Mouse (Mus musculus): ENCODE data around the gene Il17rc.

Il17rc gene

GRCm38 (mm10) chr6:113471297-113471936 lies at the start of gene Il17rc:
TSS of gene Il17rc (plus strand) at chr6:113471427.
- no peak for DNase-seq (ENCODE audit: low spot score in 2 of 2)

DNA sequence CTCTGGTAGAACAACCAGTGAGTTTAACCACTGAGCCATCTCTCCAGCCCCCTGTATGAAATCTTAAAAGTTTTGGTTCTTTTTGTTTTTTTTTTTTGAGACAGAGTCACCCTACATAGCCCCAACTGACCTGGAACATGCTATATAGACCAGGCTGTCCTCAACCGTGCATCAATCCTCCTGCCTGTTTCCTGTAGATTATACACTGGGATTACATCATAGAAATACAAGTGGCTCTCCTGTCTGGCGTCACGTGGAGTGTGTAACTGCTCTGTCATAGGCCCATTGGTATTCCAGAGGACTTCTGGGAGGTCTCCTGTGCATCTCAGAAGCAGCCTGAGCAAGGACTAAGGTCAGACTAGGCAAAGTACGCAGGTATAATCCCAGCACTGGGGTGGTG lies 48.2 kb upstream of the Il17rc start:
- no peak for DNase-seq (ENCODE audit: low spot score in 2 of 2)

GRCm38 (mm10) chr6:113424187-113424586 lies 47.0 kb upstream of the Il17rc start:
- no peak for DNase-seq (ENCODE audit: low spot score in 2 of 2)

DNA sequence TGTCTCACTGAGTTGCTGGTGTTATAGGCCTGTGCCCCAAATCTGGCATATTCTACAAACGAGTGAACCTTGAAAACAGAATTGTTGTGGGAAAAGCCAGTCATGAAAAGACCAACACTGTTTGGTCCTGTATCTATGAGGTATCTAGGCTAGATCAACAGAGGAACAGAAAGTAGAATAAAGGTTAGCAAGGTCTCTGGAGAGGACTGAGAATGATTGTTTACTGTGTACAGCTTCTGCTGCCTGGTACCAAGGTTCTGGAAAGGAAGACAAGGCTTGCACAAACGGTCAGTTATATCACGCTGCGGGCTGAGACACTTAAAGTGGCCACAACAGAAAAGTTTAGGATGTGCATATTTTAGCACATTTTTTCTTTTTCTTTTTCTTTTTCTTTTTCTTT lies 44.5 kb upstream of the Il17rc start:
- DNase-seq (ENCODE audit: low spot score in 2 of 2): no peak

DNA sequence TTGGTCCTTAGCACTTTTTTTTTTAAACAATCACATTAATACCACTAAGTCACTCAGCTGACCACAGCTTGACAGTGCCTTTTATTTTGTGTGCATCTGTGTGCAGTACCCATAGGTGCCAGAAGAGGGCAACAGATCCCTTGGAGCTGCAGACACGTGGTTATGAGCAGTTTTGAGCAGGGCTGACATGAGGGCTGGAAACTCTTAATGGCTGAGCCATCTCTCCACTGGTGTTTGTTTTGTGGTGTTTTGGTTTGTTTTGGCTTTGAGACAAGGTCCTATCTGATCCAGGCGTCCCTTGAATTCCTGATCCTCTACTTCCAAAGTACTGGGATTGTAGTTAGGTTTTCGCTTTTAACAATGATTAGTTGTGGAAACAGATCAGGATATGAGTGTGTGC lies 43.8 kb upstream of the Il17rc start:
- DNase-seq (ENCODE audit: low spot score in 2 of 2): no peak

GRCm38 (mm10) chr6:113428006-113428405 lies 43.2 kb upstream of the Il17rc start:
- DNase-seq (ENCODE audit: low spot score in 2 of 2): no peak

- DNase-seq (ENCODE audit: low spot score in 2 of 2): no peak
Measured at GRCm38 (mm10) chr6:113429965-113430364, 41.3 kb upstream of the Il17rc start.

DNA sequence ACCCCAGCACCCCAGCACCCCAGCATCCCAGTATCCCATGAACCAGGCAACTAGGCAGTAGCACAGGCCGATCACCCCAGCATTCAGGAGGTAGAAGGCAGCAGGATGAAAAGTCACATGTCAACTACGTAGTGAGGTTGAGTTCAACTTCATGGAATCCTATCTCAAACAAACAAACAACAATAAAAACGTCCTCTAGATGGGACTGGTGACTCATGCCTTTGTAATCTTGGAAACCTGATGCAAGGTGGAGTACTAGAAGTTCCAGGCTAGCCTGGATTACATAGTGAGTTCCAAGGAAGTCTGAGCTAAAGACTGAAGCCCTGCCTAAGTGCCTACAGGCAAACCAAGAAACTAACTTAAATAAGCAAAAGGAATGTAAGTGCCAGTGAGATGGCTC lies 40.4 kb upstream of the Il17rc start:
- no peak for DNase-seq (ENCODE audit: low spot score in 2 of 2)

DNA sequence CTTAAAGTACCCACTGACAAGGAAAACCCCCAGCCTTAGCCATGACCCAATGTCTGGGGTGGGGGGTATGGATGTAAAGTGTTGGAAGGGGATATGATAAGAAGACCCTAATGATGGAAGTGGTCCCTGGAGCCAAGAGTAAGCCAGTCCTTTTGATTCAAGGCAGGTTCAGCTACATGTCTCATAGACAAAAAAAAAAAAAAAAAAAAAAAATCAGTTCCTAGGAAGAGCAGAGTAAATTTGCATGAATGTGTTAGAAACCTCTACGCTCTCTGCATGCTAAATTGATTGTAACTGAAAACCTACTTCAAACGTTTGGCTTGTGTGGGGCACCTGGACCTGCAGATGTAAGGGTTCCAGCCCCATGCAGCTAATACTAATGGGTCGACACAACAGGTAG lies 39.4 kb upstream of the Il17rc start:
- no peak for DNase-seq (ENCODE audit: low spot score in 2 of 2)

DNA sequence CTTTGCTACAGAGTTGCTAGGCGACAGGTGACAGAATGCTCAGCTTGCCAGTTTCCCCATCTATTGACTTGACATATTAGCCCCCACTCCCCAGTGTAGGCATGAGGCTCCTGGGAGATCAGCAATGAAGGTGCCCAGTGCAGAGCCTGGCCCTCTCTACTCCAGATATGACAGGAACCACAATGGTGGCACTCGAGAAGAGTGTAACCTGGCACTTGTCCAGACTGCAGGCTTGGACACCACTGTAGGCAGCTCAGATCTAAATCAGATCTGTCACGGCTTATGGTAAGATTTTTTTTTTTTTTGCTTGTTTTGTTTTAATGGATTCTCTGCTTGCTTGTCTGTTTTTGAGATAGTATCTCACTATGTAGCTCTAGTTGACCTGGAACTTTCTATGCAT lies 37.6 kb upstream of the Il17rc start:
- DNase-seq (ENCODE audit: low spot score in 2 of 2): no peak

GRCm38 (mm10) chr6:113434691-113435090 lies 36.5 kb upstream of the Il17rc start:
- no peak for DNase-seq (ENCODE audit: low spot score in 2 of 2)

- DNase-seq (ENCODE audit: low spot score in 2 of 2): no peak
Measured at GRCm38 (mm10) chr6:113435664-113436205, 35.5 kb upstream of the Il17rc start, which contains the start of gene Cidec. TSS of gene Cidec (minus strand) at chr6:113435760.

DNA sequence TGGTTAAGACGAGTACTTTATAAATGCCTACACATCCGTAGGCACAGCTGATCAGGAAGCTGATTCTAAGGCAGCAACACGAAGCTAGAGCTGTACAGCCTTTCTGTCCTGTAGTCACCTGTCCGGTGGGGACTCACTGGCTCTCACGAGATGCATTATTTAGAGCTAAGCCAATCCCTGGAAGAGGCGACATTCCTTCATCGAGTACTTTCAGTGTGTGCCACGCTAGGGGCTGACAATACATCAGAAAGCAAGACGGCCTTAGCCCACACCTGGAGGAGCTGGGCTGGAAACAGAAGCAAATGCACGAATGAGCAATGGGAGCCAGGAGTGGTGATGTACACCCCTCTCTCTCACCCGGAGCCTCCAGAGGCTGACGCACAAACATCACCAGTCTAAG lies 34.1 kb upstream of the Il17rc start:
- DNase-seq (ENCODE audit: low spot score in 2 of 2): no peak

- DNase-seq (ENCODE audit: low spot score in 2 of 2): no peak
Measured at GRCm38 (mm10) chr6:113438721-113439430, 32.4 kb upstream of the Il17rc start.

DNA sequence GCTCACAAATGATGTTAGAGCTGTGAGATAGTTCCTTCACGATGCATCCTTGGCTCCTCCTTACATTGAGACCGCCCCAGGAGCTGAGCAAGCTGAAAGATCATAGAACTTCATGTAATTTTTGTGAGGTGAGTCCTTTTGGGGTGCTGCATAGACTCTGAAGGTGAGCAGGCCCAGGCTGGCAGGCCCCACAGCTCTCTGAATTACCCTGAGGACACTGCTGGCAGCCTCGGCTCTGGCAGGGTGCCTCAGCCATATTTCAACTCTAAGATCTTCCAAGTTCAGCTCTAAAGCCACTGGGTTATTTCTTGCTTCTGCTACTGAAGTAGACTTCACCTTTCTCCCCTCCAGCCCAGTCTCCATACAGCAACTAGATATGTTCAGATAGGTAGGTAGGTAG lies 30.5 kb upstream of the Il17rc start:
- DNase-seq (ENCODE audit: low spot score in 2 of 2): no peak

GRCm38 (mm10) chr6:113441147-113441680 lies 30.0 kb upstream of the Il17rc start:
- DNase-seq (ENCODE audit: low spot score in 2 of 2): peak; percentile 55 to 76

DNA sequence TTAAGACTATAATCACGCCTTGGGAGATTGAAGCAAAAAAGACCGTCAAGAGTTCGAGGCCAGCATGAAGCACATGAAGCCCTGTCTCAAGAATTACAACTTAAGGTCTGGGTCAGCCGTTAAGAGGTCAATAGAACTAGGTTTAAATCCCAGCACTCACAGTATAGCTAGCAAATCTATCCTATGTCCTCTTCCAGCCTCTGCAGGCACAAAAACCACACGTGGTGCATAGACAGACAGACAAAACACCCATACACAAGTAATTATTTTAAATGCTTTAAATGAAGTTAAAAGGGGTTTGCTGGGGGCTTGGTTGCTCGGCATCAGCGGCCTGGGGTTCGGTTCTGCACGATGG lies 29.2 kb upstream of the Il17rc start:
- DNase-seq (ENCODE audit: low spot score in 2 of 2): no peak

- DNase-seq (ENCODE audit: low spot score in 2 of 2): peak; percentile 92 to 95
Measured at GRCm38 (mm10) chr6:113442442-113443090, 28.7 kb upstream of the Il17rc start, which contains the start of gene Jagn1. TSS of gene Jagn1 (plus strand) at chr6:113442569.

DNA sequence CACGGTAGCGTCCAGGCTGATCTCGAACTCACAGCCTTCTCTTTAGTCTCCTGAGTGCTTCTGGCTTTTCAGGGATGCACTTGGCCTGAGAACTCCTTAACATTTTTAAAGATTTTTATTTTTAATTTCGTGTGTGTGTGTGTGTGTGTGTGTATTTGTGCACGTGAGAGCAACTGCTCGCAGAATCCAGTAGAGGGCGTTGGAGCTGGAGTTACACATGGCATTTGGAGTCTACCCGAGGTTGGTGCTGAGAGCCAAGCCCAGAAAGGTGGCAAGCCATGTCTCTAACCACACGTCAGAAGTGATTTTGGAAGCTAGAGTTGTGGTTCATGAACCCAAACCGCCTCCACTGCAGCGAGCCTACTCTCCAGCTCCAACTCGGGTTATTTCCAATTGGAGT lies 28.1 kb upstream of the Il17rc start:
- DNase-seq (ENCODE audit: low spot score in 2 of 2): no peak

GRCm38 (mm10) chr6:113444207-113444965 lies 26.8 kb upstream of the Il17rc start:
- no peak for DNase-seq (ENCODE audit: low spot score in 2 of 2)

- no peak for DNase-seq (ENCODE audit: low spot score in 2 of 2)
Measured at GRCm38 (mm10) chr6:113447639-113448038, 23.6 kb upstream of the Il17rc start.

GRCm38 (mm10) chr6:113451839-113452238 lies 19.4 kb upstream of the Il17rc start:
- no peak for DNase-seq (ENCODE audit: low spot score in 2 of 2)

Data from frontal cortex, postnatal 36 days (tissue).